Mouse (Mus musculus) stomach, postnatal 0 days (tissue): ENCODE results near the gene Cep63. TPM values are rescaled to one million over a fixed set of nuclear protein-coding genes. Genes with fewer than 3 reads are reported as not detected.
A peak's percentile ranks its signal among the peaks of the same experiment; 100 is the strongest.

Source experiments
- ATAC-seq: fragments of 200-750 bp; cut with Nextera tagmentation; 2 replicates; pipeline ENCODE4 v1.8.0; 2017; ENCODE audit not compliant: low FRiP score, low TSS enrichment
- DNase-seq: peaks from one replicate; pipeline ENCODE4 v3.0.0-alpha.2; 2016; ENCODE audit warnings: low spot score
- H3K27ac ChIP-seq: fragments of 300-500 bp; sonication (generic); replicated peaks from 2 replicates; pipeline ENCODE4 v1.5.1; 2014; ENCODE audit warnings: mild to moderate bottlenecking, control low read depth
- H3K27me3 ChIP-seq: fragments of 300-500 bp; sonication (generic); 2 replicates; pipeline ENCODE4 v1.6.1; 2014; ENCODE audit warnings: low read length; ENCODE audit not compliant: control insufficient read depth, insufficient read depth
- H3K36me3 ChIP-seq: fragments of 300-500 bp; sonication (generic); 2 replicates; pipeline ENCODE4 v1.6.1; 2014; ENCODE audit warnings: low read length, mixed read lengths; ENCODE audit not compliant: control insufficient read depth, insufficient read depth
- H3K4me1 ChIP-seq: fragments of 300-500 bp; sonication (generic); replicated peaks from 2 replicates; pipeline ENCODE4 v1.6.1; 2014; ENCODE audit warnings: antibody characterized with exemption; ENCODE audit not compliant: control insufficient read depth, insufficient read depth
- H3K4me2 ChIP-seq: fragments of 300-500 bp; sonication (generic); replicated peaks from 2 replicates; pipeline ENCODE4 v1.6.1; 2014; ENCODE audit warnings: low read depth, mild to moderate bottlenecking, control low read depth, moderate library complexity
- H3K4me3 ChIP-seq: fragments of 300-500 bp; sonication (generic); 2 replicates; pipeline ENCODE4 v1.5.1; 2014; ENCODE audit warnings: low read depth, low read length, control low read depth
- H3K9ac ChIP-seq: fragments of 300-500 bp; sonication (generic); 2 replicates; pipeline ENCODE4 v1.6.1; 2014; ENCODE audit warnings: mild to moderate bottlenecking, low read length, control low read depth, mixed read lengths
- H3K9me3 ChIP-seq: fragments of 300-500 bp; sonication (generic); 2 replicates; pipeline ENCODE4 v1.6.1; 2016; ENCODE audit warnings: low read length; ENCODE audit not compliant: control insufficient read depth
- CTCF ChIP-seq: IDR thresholded peaks from 2 replicates; pipeline ENCODE4 v1.5.1; 2016; ENCODE audit warnings: antibody characterized with exemption, low read depth, mild to moderate bottlenecking, moderate library complexity
- EP300 ChIP-seq: optimal IDR thresholded peaks from 2 replicates; pipeline ENCODE3; 2016; ENCODE audit warnings: antibody characterized with exemption
- WGBS: fragments of 180-500 bp; shearing (Covaris S2); extraction: QIAGEN DNeasy Blood & Tissue Kit; methylation state at CpG from one replicate; pipeline ENCODE4 v1.1.7; 2014; 5-methylcytosine and 5-hydroxymethylcytosine counted together
- polyA plus RNA-seq: library from polyadenylated mRNA; unstranded; fragments of >200 nt; fragmentation: Nextera tagmentation; extraction: Ambion mirVana; gene quantifications from 2 replicates; pipeline ENCODE4 v1.2.1, GENCODE M21; 2015

Gene Cep63
- polyA plus RNA-seq, 1 experiment from 2014 or later: 24.4 TPM

- Histone ChIP-seq H3K4me1 (no peaks in the 10 kb centered on the region), H3K27me3 (no peaks in the 10 kb centered on the region), H3K27ac (no peak overlapping the region), H3K9ac (no peak overlapping the region), H3K4me3 (no peak overlapping the region), H3K9me3 (no peaks in the 10 kb centered on the region), H3K4me2 (no peak overlapping the region), H3K36me3 (no peaks in the 10 kb centered on the region)
- TF ChIP-seq EP300: no peak
- no peak for TF ChIP-seq CTCF
- DNase-seq (no peak), ATAC-seq (no peak)
- WGBS: 54% methylated on average over 8 of the region's 8 CpGs
Measured at GRCm38 (mm10) chr9:102549211-102549610, 77.1 kb downstream of the Cep63 start.

GRCm38 (mm10) chr9:102547028-102547354, 79.3 kb downstream of the Cep63 start:
- Histone ChIP-seq H3K4me3 (no peak overlapping the region), H3K27me3 (no peaks in the 10 kb centered on the region), H3K9me3 (no peaks in the 10 kb centered on the region), H3K4me2 (no peak overlapping the region), H3K9ac (no peak overlapping the region), H3K36me3 (no peaks in the 10 kb centered on the region), H3K4me1 (no peaks in the 10 kb centered on the region), H3K27ac (no peak overlapping the region)
- TF ChIP-seq CTCF (no peak), EP300 (no peak)
- DNase-seq (no peak), ATAC-seq (no peak)
- 72% methylated on average over 7 of the region's 7 CpGs for WGBS

GRCm38 (mm10) chr9:102546256-102547027, 79.9 kb downstream of the Cep63 start:
- no peak for TF ChIP-seq EP300
- Histone ChIP-seq H3K27me3 (no peaks in the 10 kb centered on the region), H3K9ac (no peak overlapping the region), H3K4me2 (no peak overlapping the region), H3K27ac (no peak overlapping the region), H3K36me3 (no peaks in the 10 kb centered on the region), H3K9me3 (no peaks in the 10 kb centered on the region), H3K4me1 (no peaks in the 10 kb centered on the region), H3K4me3 (no peak overlapping the region)
- no peak for DNase-seq
- ATAC-seq: no peak
- WGBS: 70% methylated on average over 20 of the region's 20 CpGs

GRCm38 (mm10) chr9:102545406-102546255, 80.7 kb downstream of the Cep63 start:
- H3K27ac ChIP-seq: no peak overlapping the region
- H3K36me3 ChIP-seq: no peaks in the 10 kb centered on the region
- H3K27me3 ChIP-seq: no peaks in the 10 kb centered on the region
- TF ChIP-seq EP300: no peak
- no peak for TF ChIP-seq CTCF
- no peak for DNase-seq
- H3K4me2 ChIP-seq: peak overlapping the region; percentile 45
- no peak overlapping the region for H3K9ac ChIP-seq
- no peaks in the 10 kb centered on the region for H3K4me1 ChIP-seq
- no peak for ATAC-seq
- 40% methylated on average over 22 of the region's 22 CpGs for WGBS
- H3K4me3 ChIP-seq: 0 out of 2 replicates have a peak overlapping the region, but pooled peaks have one; percentile 26
- no peaks in the 10 kb centered on the region for H3K9me3 ChIP-seq

GRCm38 (mm10) chr9:102544773-102545366, 81.5 kb downstream of the Cep63 start:
- no peak overlapping the region for H3K27ac ChIP-seq
- DNase-seq (peak; percentile 84), ATAC-seq (peak; percentile 58; the same call in 1 of the 2 replicates)
- peak overlapping the region; percentile 45 for H3K4me2 ChIP-seq
- no peak overlapping the region for H3K9ac ChIP-seq
- no peaks in the 10 kb centered on the region for H3K36me3 ChIP-seq
- H3K9me3 ChIP-seq: no peaks in the 10 kb centered on the region
- WGBS: under 1% methylated on average over 26 of the region's 26 CpGs
- peak overlapping the region; percentile 26; the same call in 1 of the 2 replicates for H3K4me3 ChIP-seq
- H3K4me1 ChIP-seq: no peaks in the 10 kb centered on the region
- TF ChIP-seq EP300 (no peak), CTCF (peak; percentile 89)
- no peaks in the 10 kb centered on the region for H3K27me3 ChIP-seq
